8 mouse cellular contexts compared by ENCODE assay signal in the genomic region with DNA sequence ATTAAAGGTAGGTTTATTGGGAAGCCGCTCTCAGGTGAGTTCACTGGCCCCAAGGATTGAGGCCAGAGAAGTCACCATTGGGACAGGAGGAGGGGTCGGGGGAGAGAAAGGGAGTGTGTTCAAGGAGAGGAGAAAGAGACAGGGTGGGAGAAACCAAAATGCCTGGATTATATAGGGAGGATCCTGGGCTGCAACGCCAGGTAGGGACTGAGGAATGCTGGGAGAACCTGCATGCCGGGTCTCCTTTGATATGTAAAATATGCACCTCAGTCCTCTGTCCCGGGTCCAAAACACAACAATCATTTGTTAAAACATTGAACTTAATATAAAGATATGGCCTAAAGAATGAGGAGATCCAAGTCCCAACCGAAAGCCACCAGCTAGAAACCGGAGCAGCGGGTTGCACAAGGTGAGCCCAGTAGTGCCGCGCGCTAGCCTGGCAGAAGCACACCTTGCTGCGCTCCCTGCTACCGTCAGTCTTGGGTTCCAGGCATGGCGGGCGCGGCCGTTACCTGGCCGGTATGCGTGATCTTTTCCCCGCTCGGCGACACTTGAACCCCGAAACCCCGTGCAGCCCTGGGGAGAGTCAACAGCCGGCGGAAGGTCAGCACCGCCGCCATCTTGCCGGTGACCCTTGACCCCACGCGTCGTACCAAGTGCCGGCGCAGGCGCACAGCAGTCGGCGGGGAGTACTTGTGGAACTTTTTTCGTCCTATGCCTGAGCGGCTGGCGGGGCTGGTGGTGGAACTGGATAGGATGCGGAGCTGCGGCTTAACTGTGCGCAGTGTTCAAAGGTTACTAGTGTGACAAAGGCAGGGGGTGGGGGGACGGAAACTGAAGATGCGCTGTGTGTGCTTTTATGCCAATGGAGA. TPM values are rescaled to one million over a fixed set of nuclear protein-coding genes. Genes with fewer than 3 reads are reported as not detected.
DNase-seq lines count a peak whose midpoint lies in the region; ATAC-seq and TF ChIP-seq lines count a peak whose summit lies in the region.

A gene (plus strand): TSS at position 687 of the 872 bp plus-strand sequence.
A gene (minus strand): TSS at position 716 of the 872 bp plus-strand sequence.

- WGBS in forebrain, embryonic 13.5 days = under 1% methylated on average over 45 of the region's 45 CpGs
- 1% methylated on average over 45 of the region's 45 CpGs for WGBS in neural tube, embryonic 15.5 days

- DNase-seq in c-Kit-positive CD71-positive TER-119-positive erythroid progenitor cells, embryonic 14.5 days (ENCODE audit: low spot score) = peak; percentile 87
- peak; percentile 94 to 95 for DNase-seq in heart, postnatal 10 days
- peak; percentile 93 for DNase-seq in layer of hippocampus, adult 11-12 months (ENCODE audit: low spot score)
- DNase-seq in lung, adult 18-20 months = peak; percentile 92 to 94
- peak; percentile 93 for DNase-seq in testis, postnatal 14 days (ENCODE audit: low spot score)

- peak within 1 kb of the TSS; percentile 98 for H3K4me3 ChIP-seq in E14TG2a.4 (replicated peaks; ENCODE audit: low read length)
- peak within 1 kb of the TSS; percentile 81 for H3K4me3 ChIP-seq in forebrain, embryonic 13.5 days
- H3K4me3 ChIP-seq in neural tube, embryonic 15.5 days (replicated peaks) = peak within 1 kb of the TSS; percentile 85

- H3K9ac ChIP-seq in forebrain, embryonic 13.5 days = peak within 1 kb of the TSS; percentile 78
- peak within 1 kb of the TSS; percentile 73 for H3K9ac ChIP-seq in neural tube, embryonic 15.5 days (replicated peaks)

- no peaks in the 10 kb centered on the region for H3K27me3 ChIP-seq in E14TG2a.4 (ENCODE audit: insufficient read depth, low read length)
- H3K27me3 ChIP-seq in forebrain, embryonic 13.5 days = no peaks in the 10 kb centered on the region
- H3K27me3 ChIP-seq in neural tube, embryonic 15.5 days (replicated peaks) = no peaks in the 10 kb centered on the region

- intact Hi-C loops in heart, postnatal 10 days (cut with DNase I) = no loop called here

- H3K9me3 ChIP-seq in E14TG2a.4 (ENCODE audit: low read length) = no peaks in the 10 kb centered on the region
- H3K9me3 ChIP-seq in forebrain, embryonic 13.5 days (replicated peaks) = no peaks in the 10 kb centered on the region
- no peaks in the 10 kb centered on the region for H3K9me3 ChIP-seq in neural tube, embryonic 15.5 days (replicated peaks)

- peak within 1 kb of the TSS; percentile 31; the same call in 1 of the 2 replicates for H3K27ac ChIP-seq in forebrain, embryonic 13.5 days
- peak within 1 kb of the TSS; percentile 77 for H3K27ac ChIP-seq in neural tube, embryonic 15.5 days (replicated peaks)

- no peak for TF ChIP-seq CTCF in E14TG2a.4 (conservative IDR thresholded peaks at IDR 0.05; ENCODE audit: low read length)

- peak; percentile 85 for ATAC-seq in forebrain, embryonic 13.5 days
- ATAC-seq in neural tube, embryonic 15.5 days (ENCODE audit: low FRiP score) = peak; percentile 82

- H3K36me3 ChIP-seq in E14TG2a.4 (ENCODE audit: insufficient read depth, low read length) = peaks cover 57% of the 10 kb centered on the region
- H3K36me3 ChIP-seq in forebrain, embryonic 13.5 days (ENCODE audit: poor library complexity, severe bottlenecking) = peaks cover 35% of the 10 kb centered on the region
- peaks cover 29% of the 10 kb centered on the region for H3K36me3 ChIP-seq in neural tube, embryonic 15.5 days

- peaks cover 79% of the 10 kb centered on the region for H3K4me1 ChIP-seq in E14TG2a.4 (replicated peaks; ENCODE audit: low read depth, low read length)
- peaks cover 29% of the 10 kb centered on the region for H3K4me1 ChIP-seq in forebrain, embryonic 13.5 days
- H3K4me1 ChIP-seq in neural tube, embryonic 15.5 days = peaks cover 33% of the 10 kb centered on the region

- peak within 1 kb of the TSS; percentile 72 for H3K4me2 ChIP-seq in forebrain, embryonic 13.5 days
- peak within 1 kb of the TSS; percentile 84 for H3K4me2 ChIP-seq in neural tube, embryonic 15.5 days

RNA-seq across cellular contexts. Expression of the first gene that starts in this region (rescaled TPM):
- 114 and 115 TPM in 2 replicates for polyA plus RNA-seq in forebrain, embryonic 13.5 days (2015; fragmentation: Nextera tagmentation; extraction: Ambion mirVana)
- total RNA-seq in heart, postnatal 10 days (2021) = 10 to 100 TPM; 43.0 to 46.9 TPM
- 84.2 and 98.5 TPM in 2 replicates for polyA plus RNA-seq in neural tube, embryonic 15.5 days (2015; fragmentation: Nextera tagmentation; extraction: Ambion mirVana)

RNA-seq across cellular contexts. Expression of the second gene that starts in this region (rescaled TPM):
- polyA plus RNA-seq in forebrain, embryonic 13.5 days (2015; fragmentation: Nextera tagmentation; extraction: Ambion mirVana) = 386 and 392 TPM in 2 replicates
- total RNA-seq in heart, postnatal 10 days (2021) = 100 to 1,000 TPM; 859 to 902 TPM
- 437 and 462 TPM in 2 replicates for polyA plus RNA-seq in neural tube, embryonic 15.5 days (2015; fragmentation: Nextera tagmentation; extraction: Ambion mirVana)

Comparison
In these comparisons a context has a peak if more than half of its experiments do, and no peak if none do; other contexts are left out.
1. Peak in every context shown above with its lines: DNase-seq, ATAC-seq, H3K4me3 ChIP-seq and H3K27ac ChIP-seq.